Mouse (Mus musculus): ENCODE measurements at regions not wholly inside any gene's neighbourhood (a gene's known extent, or its start where the extent isn't known, plus 50 kb on each side); places are given as distances from the start of the nearest gene placed in this dataset.

DNA sequence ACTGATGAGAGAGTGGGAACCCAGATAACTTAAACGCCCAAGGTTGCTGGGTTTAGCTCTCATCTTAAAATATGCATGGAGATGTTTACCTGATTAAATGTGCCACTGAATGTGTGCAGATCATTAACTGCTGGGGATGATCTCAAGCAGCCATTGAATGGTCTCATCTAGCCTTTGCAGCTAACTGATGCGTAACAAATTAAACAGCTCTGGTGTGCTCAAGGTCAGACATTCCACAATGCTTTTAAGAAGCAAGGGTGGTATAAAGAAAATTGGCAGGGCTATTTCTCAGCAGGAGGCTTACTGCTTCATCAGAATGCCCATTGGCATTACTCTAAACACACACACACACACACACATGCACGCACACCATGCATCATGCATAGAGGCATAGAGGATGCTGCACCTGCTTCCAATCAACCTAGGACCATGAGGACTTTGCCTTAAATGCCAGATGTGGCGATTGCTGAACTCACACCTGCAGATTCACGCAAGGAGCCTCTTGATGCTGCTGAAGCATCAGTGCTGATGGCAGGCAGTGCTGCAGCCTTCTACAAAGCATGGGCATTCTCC is 333.4 kb downstream of the Ice1 start:
- no peak for DNase-seq

DNA sequence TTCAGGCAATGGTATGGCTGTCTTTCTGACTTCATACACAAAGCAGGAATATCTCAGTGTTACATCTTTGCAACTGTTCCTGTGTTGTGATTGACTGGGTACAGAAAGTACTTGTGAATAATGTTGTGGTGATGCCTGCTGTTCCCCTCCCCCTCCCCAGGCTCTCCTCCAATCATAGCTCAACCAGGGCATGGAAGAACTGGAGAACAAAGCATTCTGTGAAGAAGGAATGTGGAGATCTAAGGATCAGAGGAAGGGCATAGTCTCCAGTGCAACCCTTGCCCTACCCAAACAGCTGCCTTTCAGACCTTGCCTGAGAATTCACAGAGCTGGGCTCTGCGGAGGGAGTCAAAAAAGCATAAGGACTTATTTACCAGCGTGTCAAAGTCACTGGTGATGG is 326.9 kb downstream of the Ice1 start:
- no peak for DNase-seq

DNA sequence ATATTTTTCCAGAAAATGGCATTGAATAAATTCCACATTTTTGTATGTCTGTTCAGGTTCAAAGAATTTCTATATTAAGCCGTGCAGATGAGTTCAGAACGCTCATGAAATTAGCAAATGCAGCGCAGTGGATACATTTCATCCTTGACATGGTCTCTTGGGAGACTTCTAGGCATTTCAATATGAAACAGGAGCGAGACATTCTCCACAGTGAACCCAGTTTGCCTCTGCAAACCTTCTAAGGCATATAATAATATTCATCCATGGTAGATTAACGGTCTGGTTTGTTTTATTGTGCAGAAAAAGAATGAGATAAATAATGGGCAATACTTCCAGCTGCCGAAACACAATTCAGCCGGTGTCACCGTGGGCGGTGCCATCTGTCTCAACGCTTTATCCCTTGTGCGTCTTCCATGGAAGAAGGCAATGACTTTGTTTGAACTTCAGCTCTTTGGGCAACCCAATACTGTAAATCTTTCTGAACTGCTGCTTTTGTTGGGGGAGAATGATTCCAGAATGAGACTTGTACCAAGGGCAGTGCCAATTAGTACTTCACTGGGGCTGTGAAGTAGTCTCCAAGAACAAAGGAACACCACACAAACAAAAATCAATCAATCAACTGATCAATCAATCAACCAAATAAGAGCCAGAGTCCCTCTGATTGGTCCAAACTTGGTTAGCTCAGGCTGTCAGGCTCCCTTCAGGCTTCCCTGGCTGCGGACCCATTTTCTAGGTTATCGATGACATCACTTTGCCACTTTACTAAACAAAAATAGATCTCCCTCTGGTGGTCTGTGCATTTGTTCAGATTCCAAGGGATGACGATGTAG is 326.0 kb downstream of the Ice1 start:
- DNase-seq: no peak

DNA sequence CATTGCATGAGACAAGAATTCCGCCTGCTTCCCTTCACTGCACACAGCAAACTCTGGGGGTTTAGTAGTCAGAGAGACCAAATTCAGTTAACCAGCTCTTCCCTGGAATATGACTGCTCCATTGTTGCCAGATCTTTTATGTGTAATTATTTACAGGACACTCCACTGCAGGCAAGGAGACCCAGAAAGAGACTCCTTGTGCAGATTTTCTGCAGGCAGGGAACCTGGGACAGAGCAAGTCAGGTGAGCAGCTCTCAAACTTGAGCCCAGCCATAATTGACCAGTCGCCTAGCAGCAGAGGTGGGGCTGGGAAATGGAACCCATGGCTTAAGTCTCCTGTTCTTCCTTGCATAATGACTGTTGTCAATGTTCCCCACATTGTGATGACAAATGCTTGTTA is 324.2 kb downstream of the Ice1 start:
- no peak for DNase-seq

DNA sequence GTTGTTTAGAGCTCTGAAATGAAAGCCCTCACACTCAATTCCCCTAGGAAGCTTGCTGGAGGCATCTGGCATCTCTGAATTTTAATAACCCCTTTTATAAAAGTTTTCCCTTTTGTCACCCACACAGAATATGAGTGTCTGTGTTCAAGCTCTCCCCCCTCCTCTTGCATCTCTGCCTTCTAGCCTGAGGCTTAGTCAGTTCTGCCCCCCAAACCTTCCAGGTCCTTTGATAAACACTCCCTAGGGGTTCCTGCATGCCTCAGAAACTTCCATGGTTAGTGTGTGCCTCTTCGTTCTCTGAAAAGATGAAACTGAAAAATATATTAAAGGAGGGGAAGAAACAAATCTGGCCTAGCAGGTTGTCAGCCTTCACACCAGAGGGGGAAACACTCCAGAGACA is 313.9 kb downstream of the Ice1 start:
- no peak for DNase-seq

DNA sequence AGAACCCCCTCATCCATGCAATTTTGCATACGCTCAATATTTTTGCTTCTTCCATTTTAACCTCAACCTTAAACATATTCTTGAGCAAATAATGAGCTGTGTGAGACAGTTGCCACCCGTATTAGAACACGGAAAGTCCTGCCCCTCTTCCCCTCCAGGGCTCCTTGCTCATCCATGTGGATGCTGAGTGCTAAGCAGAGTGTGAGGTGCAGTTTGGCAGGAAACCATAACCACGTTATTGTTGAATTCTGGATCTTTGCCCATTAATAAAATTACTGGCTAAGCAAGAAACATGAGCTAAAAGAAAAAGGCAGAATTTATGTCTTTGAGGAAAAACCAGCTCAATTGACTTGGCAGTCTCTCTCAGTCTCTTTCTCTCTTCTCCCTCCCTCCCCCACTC is 301.4 kb downstream of the Ice1 start:
- DNase-seq: no peak

DNA sequence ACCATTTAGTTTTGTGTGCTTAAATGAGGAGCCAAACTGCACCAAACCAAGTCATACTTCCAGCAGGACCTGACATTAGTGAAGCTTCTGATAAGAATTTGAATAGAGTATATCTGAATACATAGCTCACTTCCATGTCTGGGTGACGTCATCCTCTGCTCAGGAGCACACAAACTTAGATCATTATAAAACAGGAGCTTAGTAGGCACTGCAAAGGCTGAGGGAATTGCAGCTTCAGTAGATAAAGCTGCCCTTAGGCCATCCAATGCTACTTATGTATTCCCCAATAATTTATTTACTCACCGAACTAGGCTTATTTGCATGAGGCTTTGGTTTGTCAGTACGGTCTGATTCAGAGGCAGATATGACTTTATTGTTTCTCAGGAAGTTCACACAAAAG is 297.0 kb downstream of the Ice1 start:
- DNase-seq: no peak

DNA sequence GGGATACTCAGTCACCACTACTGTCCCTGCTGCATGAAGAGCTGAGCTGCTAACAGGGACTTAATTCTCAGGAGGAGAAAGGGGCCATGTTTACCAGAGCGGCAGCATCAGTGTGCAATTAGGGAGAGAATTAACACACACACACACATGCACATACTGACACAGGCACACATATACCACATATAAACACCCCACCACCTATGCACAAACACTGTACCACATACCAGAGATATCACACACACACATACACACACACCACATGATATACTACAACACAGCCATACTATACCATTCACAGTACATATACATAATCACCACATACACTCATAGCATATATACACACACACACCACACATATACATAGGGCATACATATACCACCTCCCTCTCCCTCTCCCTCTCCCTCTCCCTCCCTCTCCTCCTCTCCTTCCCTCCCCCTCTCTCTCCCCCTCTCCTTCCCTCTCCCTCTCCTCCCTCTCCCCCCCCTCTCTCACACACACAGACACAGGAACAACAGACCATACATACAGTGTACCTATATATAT is 294.2 kb downstream of the Ice1 start:
- DNase-seq: no peak

DNA sequence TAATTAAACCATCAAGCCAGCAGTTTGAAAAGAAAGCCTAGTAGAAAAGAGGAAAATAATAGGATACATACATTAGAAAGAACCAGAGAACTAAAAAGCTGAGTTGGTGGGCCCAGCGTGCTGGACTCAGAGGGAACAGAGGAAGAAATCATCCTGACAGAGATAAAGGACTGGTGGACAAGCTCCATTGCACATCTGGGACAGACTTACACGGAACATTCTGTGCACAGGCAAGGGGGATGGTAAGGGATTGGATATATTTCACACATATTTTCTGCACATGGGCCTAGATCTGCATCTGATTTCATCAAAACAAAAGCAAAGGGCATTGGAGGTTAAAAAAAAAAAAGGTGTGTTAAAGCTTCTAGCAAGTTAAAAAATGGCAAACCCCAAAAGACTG is 293.5 kb downstream of the Ice1 start:
- DNase-seq: no peak

DNA sequence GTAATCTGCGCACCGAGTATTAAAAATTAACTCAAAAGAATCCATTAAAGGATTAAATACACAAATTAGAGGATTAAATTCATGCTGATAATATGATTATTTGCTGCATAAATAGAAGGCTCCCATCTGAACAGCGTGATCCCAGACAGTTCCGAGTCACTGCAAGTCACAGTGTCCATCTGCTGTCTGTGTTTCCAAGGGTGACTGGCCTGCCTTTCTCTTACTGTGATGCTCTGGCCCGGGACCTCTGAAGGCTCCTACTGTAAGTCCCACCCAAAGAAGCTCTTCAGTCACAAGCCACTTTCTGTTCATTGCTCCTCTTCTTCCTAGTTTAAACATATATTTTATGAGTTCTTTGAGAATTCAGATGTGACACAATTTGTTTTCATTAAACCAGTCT is 293.1 kb downstream of the Ice1 start:
- DNase-seq: no peak

DNA sequence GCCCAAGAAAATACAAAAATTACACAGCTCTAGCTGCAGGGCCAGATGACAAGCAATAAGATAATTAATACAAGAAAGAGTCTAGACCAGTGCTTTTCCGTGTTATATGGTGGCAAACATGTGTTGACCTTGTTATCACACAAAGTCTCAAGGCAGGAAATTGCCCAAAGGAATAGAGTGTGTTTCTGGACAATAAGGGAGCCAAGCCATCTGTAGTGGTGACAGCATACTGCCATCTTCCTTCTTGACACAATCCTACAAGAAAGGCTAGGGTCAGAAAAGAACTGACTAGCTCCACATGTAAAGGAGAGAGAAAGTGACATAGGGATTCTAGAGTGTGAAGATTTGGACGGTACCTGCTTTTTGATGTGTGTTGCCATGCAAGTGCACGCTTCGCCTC is 289.0 kb downstream of the Ice1 start:
- no peak for DNase-seq

DNA sequence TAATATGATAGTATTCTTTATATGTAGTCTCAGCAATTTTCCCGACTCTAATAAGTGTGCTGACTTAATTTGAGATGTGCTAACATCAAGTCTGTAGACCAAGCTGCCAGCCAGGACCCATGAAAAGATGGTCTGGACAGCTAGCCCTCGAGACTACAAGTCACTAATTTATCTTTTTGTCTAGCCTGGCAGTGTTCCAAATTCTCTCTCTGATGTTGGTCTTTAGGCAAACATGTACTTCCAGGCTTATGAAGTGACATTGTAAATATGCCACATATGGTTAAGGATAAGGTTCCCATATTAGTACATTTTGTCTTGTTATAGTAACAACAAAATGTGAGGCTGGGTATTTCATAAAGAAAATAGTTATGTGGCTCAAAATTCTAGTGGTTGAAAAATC is 288.5 kb downstream of the Ice1 start:
- no peak for DNase-seq

DNA sequence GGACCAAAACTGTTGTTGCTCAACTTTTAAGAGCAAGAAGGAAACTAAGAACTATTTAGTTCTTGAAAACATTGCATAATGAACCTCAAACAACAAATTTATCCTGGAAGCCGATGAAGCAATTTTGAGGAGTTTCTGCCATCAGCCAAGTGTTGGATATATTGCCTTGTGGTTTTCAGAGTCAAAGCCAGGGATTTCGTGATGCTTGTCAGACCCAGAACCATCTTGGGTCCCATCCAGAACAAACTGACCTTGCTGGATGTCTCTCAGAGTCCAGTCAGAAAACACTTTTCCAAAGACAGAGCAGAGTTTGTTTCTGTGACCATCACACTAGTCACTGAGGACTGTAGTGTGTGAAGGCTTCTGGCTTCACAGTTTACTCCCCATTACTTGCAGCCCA is 267.8 kb downstream of the Ice1 start:
- DNase-seq: no peak

DNA sequence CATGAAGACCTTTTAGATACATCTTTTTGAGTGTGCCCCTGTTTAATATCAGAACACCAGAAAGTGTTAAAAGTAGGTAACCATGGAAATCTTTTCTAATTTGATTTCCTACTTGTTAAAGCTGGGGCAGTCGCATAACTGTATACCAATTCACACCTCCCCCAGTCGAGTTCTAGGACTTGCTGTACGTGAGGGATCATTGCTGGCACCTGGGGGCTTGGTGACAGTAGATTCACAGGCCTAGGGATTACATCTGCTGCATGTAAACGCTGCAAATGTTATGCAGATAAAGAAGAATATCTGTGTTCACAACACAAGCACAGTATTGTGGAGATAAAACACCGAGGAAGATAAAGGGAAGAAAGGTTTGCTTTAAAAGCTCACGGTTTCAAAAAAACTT is 256.7 kb downstream of the Ice1 start:
- no peak for DNase-seq

DNA sequence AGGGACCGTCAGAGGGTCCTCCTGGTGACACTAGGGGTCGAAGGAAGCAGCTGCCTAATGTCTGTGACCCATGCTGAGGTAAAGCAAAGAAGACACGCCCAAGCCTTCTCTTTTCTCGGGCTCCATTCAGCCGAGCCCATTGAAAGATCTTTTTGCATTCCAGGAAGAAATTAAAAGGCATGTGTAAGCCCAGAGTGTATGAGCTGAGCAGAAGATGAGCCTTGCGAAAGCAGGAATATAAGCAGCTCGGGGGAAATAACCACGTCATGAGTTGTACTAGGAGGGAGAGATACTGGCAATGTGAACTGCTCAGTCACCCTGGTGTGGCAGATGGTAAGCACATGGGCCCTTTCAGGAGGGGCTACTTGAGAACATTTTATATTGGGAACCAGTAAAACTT is 252.1 kb downstream of the Ice1 start:
- no peak for DNase-seq

DNA sequence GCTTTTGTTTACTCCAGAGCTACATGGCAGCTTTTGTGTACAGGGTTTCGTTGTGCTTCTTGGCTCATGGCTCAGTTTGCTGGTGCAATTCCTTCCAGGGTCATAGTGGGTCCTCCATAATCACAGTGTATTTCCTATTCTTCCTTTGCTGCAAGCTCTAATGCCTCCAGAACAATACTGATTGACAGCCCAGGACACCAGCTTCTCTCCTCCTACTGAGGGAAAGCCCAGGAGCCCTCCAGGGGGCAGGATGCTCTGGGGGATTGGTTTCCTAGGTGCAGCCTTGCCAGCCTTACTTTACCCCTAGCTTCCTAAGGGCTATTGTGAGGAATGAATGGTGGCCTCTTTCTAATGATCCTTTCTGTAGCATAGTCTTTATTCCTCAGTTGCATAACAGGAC is 224.6 kb downstream of the Ice1 start:
- no peak for DNase-seq

DNA sequence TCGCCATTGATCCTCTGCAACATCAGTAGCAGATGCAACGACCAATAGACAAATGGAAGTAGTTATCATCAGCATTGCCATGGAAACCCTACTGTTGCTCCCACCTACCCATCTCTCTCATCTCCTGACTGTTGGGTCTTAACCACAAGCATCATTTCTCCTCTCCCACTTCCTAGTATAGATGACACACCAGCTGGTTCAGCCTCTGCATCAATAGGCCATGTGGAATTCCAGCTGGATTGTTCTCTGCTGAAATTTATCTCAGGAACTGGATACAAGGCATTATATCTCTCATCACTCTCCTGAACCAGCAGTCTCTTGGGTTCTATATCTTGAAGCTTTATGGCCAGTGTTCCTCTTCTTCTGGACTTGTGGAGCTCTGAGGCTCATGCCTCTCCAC is 219.3 kb downstream of the Ice1 start:
- no peak for DNase-seq

DNA sequence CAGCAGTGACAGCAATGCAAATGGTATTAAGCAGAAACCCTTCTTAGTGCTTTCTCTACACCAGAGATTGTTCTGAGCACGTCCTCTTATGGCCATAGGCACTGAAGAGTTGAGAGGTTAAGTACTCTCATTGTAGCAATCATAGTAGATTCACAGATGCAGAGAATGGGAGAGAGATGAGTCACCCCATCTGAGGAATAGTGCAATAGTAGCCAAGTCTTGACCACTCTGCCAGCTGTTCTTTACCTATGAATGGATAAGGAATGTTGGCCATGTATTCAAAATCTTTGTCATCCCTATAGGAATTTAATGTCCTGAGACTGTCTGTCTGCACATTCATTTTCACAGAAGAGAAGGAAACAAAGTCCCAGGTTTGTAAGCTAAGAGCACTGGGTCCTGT is 198.0 kb downstream of the Ice1 start:
- no peak for DNase-seq

DNA sequence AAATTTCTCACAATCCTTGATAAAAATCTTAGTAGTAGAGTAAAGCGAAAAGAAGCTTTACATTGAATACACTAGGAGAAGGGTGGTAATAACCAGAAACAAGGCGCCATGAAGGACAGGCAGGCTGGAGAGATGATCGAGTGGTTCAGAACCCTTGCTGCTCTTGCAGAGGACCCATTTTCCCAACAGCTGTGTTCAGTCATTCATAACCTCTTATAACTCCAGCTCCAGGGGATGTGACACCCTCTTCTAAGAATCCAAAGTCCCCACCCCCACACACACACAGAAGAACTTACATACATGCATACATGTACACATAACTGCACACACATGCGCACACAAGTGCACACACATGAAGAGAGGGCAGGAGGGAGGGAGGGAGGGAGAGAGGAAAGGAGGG is 190.5 kb downstream of the Ice1 start:
- DNase-seq: no peak

DNA sequence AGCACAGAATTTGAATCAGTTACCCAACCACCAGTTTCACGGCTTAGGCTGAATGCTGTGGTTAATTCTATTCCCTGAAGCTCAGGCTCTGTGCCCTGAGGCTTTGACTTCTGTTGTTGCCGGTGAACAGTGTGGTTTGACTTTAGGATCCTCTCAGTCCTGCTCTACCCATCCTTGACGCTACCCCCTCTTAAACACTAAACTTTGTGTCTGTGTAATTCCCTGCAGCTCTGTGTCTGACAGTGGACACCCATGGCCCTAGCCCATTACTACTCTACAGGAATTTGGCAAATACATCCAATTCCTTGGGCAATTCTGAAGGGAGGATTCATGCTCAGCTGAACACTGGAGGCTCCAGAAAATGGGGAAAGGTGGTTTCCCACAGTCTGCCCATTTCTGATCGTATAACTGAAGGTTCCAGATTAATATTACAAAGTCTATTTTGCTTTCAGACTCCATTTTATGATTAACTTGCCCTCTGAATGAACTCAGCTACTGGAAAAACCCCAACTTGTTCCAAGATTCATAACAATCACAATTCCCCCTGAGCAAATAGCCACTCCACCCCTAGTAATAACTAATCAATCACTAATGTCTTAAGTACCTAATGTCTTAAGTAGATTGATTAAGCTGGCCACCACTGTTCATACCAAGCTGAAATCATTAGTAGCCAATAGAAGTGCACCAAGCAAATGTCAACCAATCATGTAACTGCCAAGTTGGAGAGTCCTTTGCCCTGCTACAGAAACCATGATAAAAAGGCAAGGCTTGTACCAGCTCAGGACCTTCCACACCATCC is 182.6 kb downstream of the Ice1 start:
- no peak for DNase-seq

DNA sequence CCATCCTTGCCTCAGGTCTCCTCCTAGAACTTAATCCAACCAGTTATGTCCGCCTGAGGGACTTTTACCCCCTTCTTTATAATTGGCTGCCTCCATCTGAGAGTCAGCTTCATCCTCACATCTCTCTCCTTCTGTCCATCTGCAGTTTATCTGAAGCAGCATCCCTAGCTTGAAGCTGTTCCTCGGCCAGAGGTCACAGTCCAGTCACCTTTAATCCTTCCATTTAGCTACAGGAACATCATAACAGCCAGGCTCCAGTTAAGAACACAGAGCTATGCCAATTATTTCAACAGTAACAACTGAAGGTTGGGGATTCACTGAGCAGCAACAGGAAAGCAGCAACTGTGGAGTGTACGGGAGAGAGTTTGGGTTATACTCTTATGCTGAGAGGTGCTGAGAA is 179.0 kb downstream of the Ice1 start:
- no peak for DNase-seq

DNA sequence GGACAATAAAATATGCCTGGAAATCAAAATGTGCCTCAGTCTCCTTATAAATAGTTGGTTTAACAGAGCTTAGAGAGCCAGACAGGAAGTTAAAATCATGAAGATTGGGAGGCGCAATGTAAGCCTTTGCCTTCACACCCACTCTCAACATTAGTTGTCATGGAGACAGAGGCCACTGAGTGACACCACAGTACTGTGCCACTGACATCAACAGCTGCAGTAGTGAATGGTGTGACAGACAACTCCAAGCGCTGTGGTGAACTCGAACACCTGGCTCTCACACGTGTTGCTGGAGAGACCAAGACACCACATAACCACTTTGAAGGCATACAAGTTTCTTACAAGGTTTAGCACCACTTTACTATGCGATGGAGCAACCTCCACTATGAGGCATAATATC is 172.4 kb downstream of the Ice1 start:
- no peak for DNase-seq

DNA sequence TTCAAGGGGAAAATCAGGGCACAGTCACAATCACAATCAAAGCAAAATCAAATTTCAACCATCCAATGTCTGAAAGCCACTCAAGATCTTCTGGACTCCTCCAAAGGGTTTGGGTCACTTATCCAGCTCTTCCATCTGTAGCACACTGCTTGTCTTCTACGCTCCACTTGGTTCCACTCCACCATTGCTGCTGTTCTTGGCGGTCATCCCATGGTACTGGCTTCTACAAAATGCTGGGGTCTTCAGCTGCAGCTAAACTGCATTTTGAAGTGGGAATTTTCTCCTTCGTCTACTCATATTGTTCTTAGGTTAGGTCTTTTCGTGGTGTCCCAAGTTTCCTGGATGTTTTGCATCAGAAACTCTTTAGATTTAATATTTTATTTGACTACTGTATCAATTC is 162.7 kb downstream of the Ice1 start:
- DNase-seq: no peak
